Mouse (Mus musculus) lung, adult 2 months (tissue): ENCODE measurements around the gene Arhgap31. TPM values are rescaled to one million over a fixed set of nuclear protein-coding genes. Genes with fewer than 3 reads are reported as not detected.
A peak's percentile ranks its signal among the peaks of the same experiment; 100 is the strongest.

Experiments used
- DNase-seq: peaks from one replicate; pipeline ENCODE4 v3.0.0; 2022
- H3K4me1 ChIP-seq: fragments of 200-500 bp; 2 replicates; pipeline ENCODE4 v1.6.1; 2011; ENCODE audit warnings: low read length; ENCODE audit not compliant: control insufficient read depth, insufficient read depth
- H3K4me3 ChIP-seq: fragments of 200-500 bp; replicated peaks from 2 replicates; pipeline ENCODE3; 2011; ENCODE audit warnings: low read depth, mild to moderate bottlenecking, control low read depth, low read length; ENCODE audit errors: extremely low read depth
- CTCF ChIP-seq: fragments of 200-500 bp; IDR thresholded peaks from 2 replicates; pipeline ENCODE4 v1.5.1; 2011; ENCODE audit warnings: mild to moderate bottlenecking, low read length, control low read depth; ENCODE audit not compliant: insufficient read depth
- POLR2A ChIP-seq: fragments of 200-500 bp; IDR thresholded peaks from 2 replicates; pipeline ENCODE4 v1.6.1; 2011; ENCODE audit warnings: low read depth, mild to moderate bottlenecking, control low read depth, low read length, borderline replicate concordance; ENCODE audit errors: extremely low read depth
- WGBS: fragments of 180-500 bp; shearing (Covaris S2); methylation state at CpG from one replicate; pipeline ENCODE4 v1.1.7; 2018; 5-methylcytosine and 5-hydroxymethylcytosine counted together
- polyA plus RNA-seq: library from polyadenylated mRNA; depleted of rRNA; stranded (reverse); fragments of >200 nt; gene quantifications from 2 replicates; pipeline ENCODE4 v1.2.3, GENCODE M21; 2012

Gene Arhgap31
- polyA plus RNA-seq, 1 experiment, result 46.8 TPM

GRCm38 (mm10) chr16:38644455-38644854, 68.6 kb downstream of the Arhgap31 start:
- no peak for TF ChIP-seq CTCF
- TF ChIP-seq POLR2A, result no peak
- DNase-seq, result no peak
- Histone ChIP-seq H3K4me3 (no peak overlapping the region), H3K4me1 (peaks cover 23% of the 10 kb centered on the region)
- WGBS, result 67% methylated on average over 2 of the region's 2 CpGs

- WGBS, result 48% methylated on average over 10 of the region's 10 CpGs
- no peak overlapping the region for H3K4me3 ChIP-seq
- peaks cover 17% of the 10 kb centered on the region; the same call in 1 of the 2 replicates for H3K4me1 ChIP-seq
- no peak for DNase-seq
- TF ChIP-seq POLR2A, result no peak
- TF ChIP-seq CTCF, result no peak
Measured at GRCm38 (mm10) chr16:38637085-38637484, 76.0 kb downstream of the Arhgap31 start.

GRCm38 (mm10) chr16:38636682-38637081, 76.4 kb downstream of the Arhgap31 start:
- WGBS, result 22% methylated on average over 9 of the region's 9 CpGs
- peaks cover 17% of the 10 kb centered on the region; the same call in 1 of the 2 replicates for H3K4me1 ChIP-seq
- no peak overlapping the region for H3K4me3 ChIP-seq
- no peak for DNase-seq
- TF ChIP-seq POLR2A (no peak), CTCF (no peak)

DNA sequence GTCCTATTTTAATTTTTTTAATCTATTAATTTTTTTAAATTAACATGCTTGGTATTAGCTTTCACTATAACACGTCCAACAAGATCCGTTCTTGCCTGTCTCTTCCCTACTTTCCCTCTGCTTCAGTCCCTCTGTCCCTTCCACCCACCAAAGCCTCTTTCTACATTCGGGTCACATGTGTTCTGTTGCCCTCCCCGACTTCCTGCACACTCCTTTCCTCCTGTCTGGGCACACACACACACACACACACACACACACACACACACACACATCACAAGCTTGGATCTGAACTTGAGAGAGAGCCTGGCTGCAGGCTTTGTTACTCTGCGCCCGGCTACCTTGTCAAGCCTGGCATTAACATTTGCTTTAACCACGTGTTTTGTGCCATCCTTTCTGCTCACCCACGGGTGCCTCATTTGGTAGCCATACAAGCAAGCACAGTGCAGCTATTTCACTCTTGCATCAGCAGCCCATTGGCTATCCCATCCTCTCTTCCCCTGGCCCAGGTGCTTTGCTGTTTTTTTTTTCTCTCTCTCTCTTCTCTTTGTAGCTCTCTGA, 77.2 kb downstream of the Arhgap31 start:
- 51% methylated on average over 8 of the region's 8 CpGs for WGBS
- DNase-seq, result no peak

DNA sequence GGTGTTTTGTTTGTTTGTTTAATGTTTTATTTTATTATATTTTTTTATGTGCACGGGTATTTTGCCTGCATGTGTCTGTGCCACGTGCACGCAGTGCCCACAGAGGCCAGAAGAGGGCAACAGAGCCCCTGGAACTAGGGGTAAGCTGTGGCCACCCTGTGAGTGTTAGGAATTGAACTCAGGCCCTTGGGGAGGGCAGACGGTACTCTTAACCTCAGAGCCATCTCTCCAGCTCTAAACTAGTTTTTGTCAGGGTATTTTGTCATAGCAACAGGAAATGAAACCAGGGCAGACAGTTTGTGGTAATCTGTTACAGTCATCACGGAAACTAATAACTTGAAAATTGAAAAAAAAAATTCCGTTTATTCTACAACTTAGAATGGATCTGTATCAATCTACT, 80.9 kb downstream of the Arhgap31 start:
- TF ChIP-seq POLR2A (no peak), CTCF (peak; percentile 83)
- peak; percentile 81 for DNase-seq
- WGBS, result 57% methylated on average over 6 of the region's 6 CpGs
- H3K4me1 ChIP-seq, result peaks cover 10% of the 10 kb centered on the region; the same call in 1 of the 2 replicates
- H3K4me3 ChIP-seq, result no peak overlapping the region

More for the DNA sequence above, 77.2 kb downstream of the Arhgap31 start:
- Histone ChIP-seq H3K4me3 (no peak overlapping the region), H3K4me1 (peaks cover 14% of the 10 kb centered on the region; the same call in 1 of the 2 replicates)
- TF ChIP-seq POLR2A (no peak), CTCF (no peak)

- WGBS, result 40% methylated on average over 10 of the region's 10 CpGs
- no peak for DNase-seq
- peaks cover 32% of the 10 kb centered on the region for H3K4me1 ChIP-seq
- TF ChIP-seq CTCF, result no peak
- no peak for TF ChIP-seq POLR2A
- no peak overlapping the region for H3K4me3 ChIP-seq
Measured at GRCm38 (mm10) chr16:38625811-38626369, 87.2 kb downstream of the Arhgap31 start.

DNA sequence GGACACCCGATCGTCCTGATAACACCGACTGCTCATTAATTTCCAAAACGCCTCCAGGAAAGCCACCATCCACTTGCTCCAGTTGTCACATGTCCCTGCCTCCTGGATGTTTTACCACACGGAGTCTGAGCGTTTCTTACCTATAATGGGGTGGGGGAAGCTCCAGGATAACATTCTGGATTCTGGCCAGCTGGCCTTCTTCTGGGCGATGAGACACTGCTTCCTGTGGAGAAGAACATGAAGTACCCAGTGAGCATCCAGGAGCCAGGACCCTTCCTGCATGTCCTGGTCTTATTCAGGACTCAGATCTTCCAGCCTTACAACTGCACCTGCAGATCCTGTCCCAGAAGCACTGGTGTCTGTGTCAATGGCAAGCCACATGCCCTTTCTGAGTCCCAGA, 87.7 kb downstream of the Arhgap31 start:
- no peak for DNase-seq
- WGBS, result 53% methylated on average over 7 of the region's 7 CpGs
- Histone ChIP-seq H3K4me1 (peaks cover 37% of the 10 kb centered on the region), H3K4me3 (no peak overlapping the region)
- no peak for TF ChIP-seq POLR2A

DNA sequence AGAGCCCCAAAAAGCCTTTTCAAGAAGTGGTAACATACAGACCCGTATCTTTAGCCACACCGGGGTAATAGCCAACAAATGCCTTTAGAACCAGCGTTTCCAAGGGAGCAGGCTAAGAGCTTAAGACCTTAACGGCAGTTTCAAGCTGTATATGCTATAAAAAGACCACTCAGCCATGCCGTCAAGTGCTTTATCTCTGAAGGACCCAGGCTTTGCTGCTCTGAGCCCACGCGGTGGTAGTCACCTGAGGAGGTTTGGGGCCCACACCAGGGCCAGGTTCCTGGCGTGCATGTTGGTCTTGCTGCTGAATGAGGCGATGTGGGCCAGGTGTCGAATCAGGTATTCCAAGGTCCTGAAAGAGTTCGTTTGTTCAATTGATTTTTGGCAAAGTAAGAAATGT, 88.8 kb downstream of the Arhgap31 start:
- 66% methylated on average over 11 of the region's 11 CpGs for WGBS
- Histone ChIP-seq H3K4me1 (peaks cover 45% of the 10 kb centered on the region), H3K4me3 (no peak overlapping the region)
- no peak for DNase-seq
- TF ChIP-seq CTCF (no peak), POLR2A (no peak)

DNA sequence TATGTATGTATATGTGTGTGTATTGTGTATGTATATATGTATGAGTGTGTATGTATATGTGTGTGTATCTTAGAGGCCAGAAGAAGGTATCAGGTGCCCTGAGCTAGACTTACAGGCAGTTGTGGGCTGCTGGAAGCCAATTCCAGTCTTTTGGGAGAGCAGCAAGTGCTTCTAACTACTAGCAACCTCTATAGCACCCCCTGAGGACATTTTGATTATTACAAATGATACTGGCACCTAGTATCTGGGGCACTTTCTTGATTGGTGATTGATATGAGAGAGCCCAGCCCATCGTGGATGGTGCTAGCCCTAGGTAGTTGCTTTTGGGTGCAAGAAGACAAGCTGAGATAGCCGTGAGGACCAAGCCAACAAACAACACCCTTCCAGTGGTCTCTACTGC, 90.8 kb downstream of the Arhgap31 start:
- 45% methylated on average over 2 of the region's 2 CpGs for WGBS
- TF ChIP-seq CTCF (no peak), POLR2A (no peak)
- DNase-seq, result no peak

DNA sequence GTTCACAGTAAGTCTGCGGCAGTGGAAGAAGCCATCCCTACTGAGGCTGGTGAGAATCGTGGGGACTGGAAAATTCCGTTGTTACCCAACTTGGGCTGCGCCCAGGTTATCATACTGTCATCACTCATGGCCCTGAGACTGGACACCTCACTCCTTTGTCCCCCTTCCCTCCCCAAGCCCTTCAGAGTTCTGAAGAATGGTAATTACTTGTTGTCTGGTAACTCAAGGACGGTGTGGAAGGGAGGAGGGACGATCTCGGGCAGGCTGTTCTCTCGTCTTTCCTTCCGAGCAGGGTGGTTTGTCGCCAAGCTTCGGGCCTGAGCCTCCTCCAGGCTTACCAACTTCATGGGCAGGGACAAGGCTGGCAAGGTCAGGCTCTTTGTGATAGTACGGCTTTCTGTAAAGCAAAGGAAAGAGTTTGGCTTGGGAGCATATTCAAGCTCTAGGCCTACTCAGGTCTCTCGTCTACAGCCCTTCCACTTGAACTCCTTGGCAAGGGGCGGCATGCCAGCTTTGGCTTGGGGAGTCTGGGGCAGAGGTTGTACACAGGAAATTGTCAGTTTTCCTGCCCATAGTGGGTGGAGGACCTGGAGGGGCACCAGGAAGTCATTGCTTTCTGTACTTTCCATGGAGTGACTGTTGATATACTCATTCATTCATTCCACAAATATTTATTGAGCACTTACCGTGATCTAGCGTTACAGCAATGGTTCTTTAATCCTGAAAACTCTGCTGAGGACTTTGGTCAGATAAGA, 92.2 kb downstream of the Arhgap31 start:
- peaks cover 39% of the 10 kb centered on the region for H3K4me1 ChIP-seq
- WGBS, result 46% methylated on average over 16 of the region's 16 CpGs
- no peak overlapping the region for H3K4me3 ChIP-seq
- no peak for TF ChIP-seq CTCF
- no peak for TF ChIP-seq POLR2A
- DNase-seq, result peak; percentile 86

More for the DNA sequence above, 90.8 kb downstream of the Arhgap31 start:
- Histone ChIP-seq H3K4me1 (peaks cover 47% of the 10 kb centered on the region), H3K4me3 (no peak overlapping the region)
